Mouse (Mus musculus): Measurements from ENCODE around the gene Chaf1b.

DNA sequence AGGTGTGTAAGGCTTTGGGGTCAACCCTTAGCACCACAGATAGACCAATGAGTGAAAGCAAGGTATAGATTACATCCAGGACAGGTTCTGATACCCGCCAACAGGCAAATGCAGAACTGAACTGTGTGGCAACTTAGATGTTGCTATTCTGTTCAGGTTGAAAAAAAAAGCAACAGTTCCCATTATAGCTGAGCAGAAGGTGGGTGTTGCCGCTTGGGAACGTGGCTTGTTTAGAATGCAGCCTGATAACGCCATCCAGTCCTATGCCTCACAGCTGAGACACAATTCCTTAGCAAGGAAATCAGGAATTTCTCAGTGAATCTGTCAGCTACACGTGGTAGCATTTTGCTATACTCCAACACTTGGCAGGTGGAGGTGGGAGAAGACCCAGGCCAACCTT, 9.6 kb downstream of the Chaf1b start:
- TF ChIP-seq POLR2A (IDR thresholded peaks at IDR 0.05; ENCODE audit: low read depth, low read length) = no peak
- TF ChIP-seq CTCF (IDR thresholded peaks at IDR 0.05; ENCODE audit: extremely low read depth, insufficient read depth, insufficient read length, insufficient replicate concordance) = no peak

Measured in spleen, adult 2 months (tissue).